Mouse (Mus musculus) CH12.LX (cell line): Measurements from ENCODE around the gene Kcnip3. TPM values are rescaled to one million over a fixed set of nuclear protein-coding genes. Genes with fewer than 3 reads are reported as not detected.

Experiments used
- DNase-seq: peaks from one replicate; pipeline ENCODE4 v3.0.0-alpha.2; 2013; ENCODE audit errors: extremely low read depth
- H3K27ac ChIP-seq: 2 replicates; pipeline ENCODE4 v1.5.1; 2012; ENCODE audit warnings: low read depth, mild to moderate bottlenecking, control low read depth, moderate library complexity; ENCODE audit not compliant: insufficient read depth
- H3K27me3 ChIP-seq: replicated peaks from 2 replicates; pipeline ENCODE3; 2012; ENCODE audit warnings: inconsistent platforms
- H3K36me3 ChIP-seq, 2 experiments: replicated peaks in 1 of 2; 2 replicates each; pipeline versions ENCODE3 to v1.6.1; 2012; ENCODE audit warnings: inconsistent platforms in 1 of 2, low read length in 1 of 2, mild to moderate bottlenecking in 1 of 2, mixed read lengths in 1 of 2, moderate library complexity in 1 of 2; ENCODE audit not compliant: control insufficient read depth in 1 of 2, insufficient read depth in 1 of 2
- H3K4me1 ChIP-seq, 2 experiments: 2 replicates each; pipeline ENCODE4 v1.6.1; 2012; ENCODE audit warnings: inconsistent platforms in 1 of 2, moderate library complexity in 1 of 2; ENCODE audit not compliant: insufficient read depth in 2 of 2, control insufficient read depth in 1 of 2
- H3K4me2 ChIP-seq: 2 replicates; pipeline ENCODE4 v1.6.1; 2012; ENCODE audit warnings: low read depth, mild to moderate bottlenecking, control low read depth; ENCODE audit not compliant: poor library complexity, insufficient read depth, severe bottlenecking
- H3K4me3 ChIP-seq, 3 experiments: fragments of 150-350 bp in 1 of 3; sonication (generic) in 1 of 3; replicated peaks in 1 of 3; 2 replicates each; pipeline versions ENCODE3 to v1.5.1; 2011 to 2012; ENCODE audit warnings: low read depth in 2 of 3, low read length in 2 of 3, mild to moderate bottlenecking in 2 of 3, moderate library complexity in 2 of 3, control low read depth in 1 of 3, improper control_type of control experiment in 1 of 3, inconsistent platforms in 1 of 3, mixed read lengths in 1 of 3; ENCODE audit not compliant: poor library complexity in 1 of 3
- H3K79me2 ChIP-seq: replicated peaks from 2 replicates; pipeline ENCODE4 v1.6.1; 2012; ENCODE audit warnings: mild to moderate bottlenecking, moderate library complexity; ENCODE audit not compliant: control insufficient read depth, poor library complexity, insufficient read depth, severe bottlenecking; ENCODE audit errors: extremely low read depth
- H3K9ac ChIP-seq: 2 replicates; pipeline ENCODE4 v1.6.1; 2012; ENCODE audit warnings: low read depth, mild to moderate bottlenecking, control low read depth, moderate library complexity; ENCODE audit not compliant: insufficient read depth
- H3K9me3 ChIP-seq: replicated peaks from 2 replicates; pipeline ENCODE3; 2012; ENCODE audit warnings: low read length, inconsistent platforms, mixed read lengths
- BHLHE40 ChIP-seq: IDR thresholded peaks from 2 replicates; pipeline ENCODE4 v1.6.1; 2011; ENCODE audit warnings: mild to moderate bottlenecking, low read depth, low read length, improper control_type of control experiment
- CHD1 ChIP-seq: IDR thresholded peaks from 2 replicates; pipeline ENCODE4 v1.6.1; 2012; ENCODE audit warnings: low read depth, low read length, improper control_type of control experiment, inconsistent platforms
- CHD2 ChIP-seq: IDR thresholded peaks from 2 replicates; pipeline ENCODE4 v1.6.1; 2011; ENCODE audit warnings: low read length, improper control_type of control experiment
- CTCF ChIP-seq, 2 experiments: IDR thresholded peaks in 1 of 2; conservative IDR thresholded peaks in 1 of 2; 2 replicates each; pipeline ENCODE4 v1.5.1; 2011 to 2012; ENCODE audit warnings: low read depth in 2 of 2, low read length in 2 of 2, improper control_type of control experiment in 1 of 2, inconsistent platforms in 1 of 2, mild to moderate bottlenecking in 1 of 2, moderate library complexity in 1 of 2
- E2F4 ChIP-seq: IDR thresholded peaks from 2 replicates; pipeline ENCODE4 v1.6.1; 2011; ENCODE audit warnings: low read depth, low read length, improper control_type of control experiment; ENCODE audit not compliant: insufficient replicate concordance
- ELF1 ChIP-seq: IDR thresholded peaks from 2 replicates; pipeline ENCODE4 v1.6.1; 2014; ENCODE audit warnings: low read depth, mild to moderate bottlenecking, inconsistent platforms, low read length, improper control_type of control experiment
- ETS1 ChIP-seq: conservative IDR thresholded peaks from 2 replicates; pipeline ENCODE4 v1.6.1; 2012; ENCODE audit warnings: low read depth, mild to moderate bottlenecking, inconsistent platforms, low read length, improper control_type of control experiment, moderate library complexity
- GABPA ChIP-seq: IDR thresholded peaks from 2 replicates; pipeline ENCODE4 v1.6.1; 2012; ENCODE audit warnings: low read depth, low read length, improper control_type of control experiment, inconsistent platforms; ENCODE audit not compliant: insufficient replicate concordance
- HCFC1 ChIP-seq: IDR thresholded peaks from 2 replicates; pipeline ENCODE4 v1.6.1; 2012; ENCODE audit warnings: low read depth, mild to moderate bottlenecking, inconsistent platforms, low read length, improper control_type of control experiment
- IRF4 ChIP-seq: IDR thresholded peaks from 2 replicates; pipeline ENCODE4 v1.6.1; 2014; ENCODE audit warnings: low read depth, mild to moderate bottlenecking, inconsistent platforms, low read length, improper control_type of control experiment
- JUN ChIP-seq: IDR thresholded peaks from 2 replicates; pipeline ENCODE4 v1.6.1; 2011; ENCODE audit warnings: low read depth, mild to moderate bottlenecking, low read length, improper control_type of control experiment, moderate library complexity; ENCODE audit not compliant: insufficient read depth
- JUND ChIP-seq: conservative IDR thresholded peaks from 2 replicates; pipeline ENCODE4 v1.6.1; 2011; ENCODE audit warnings: low read depth, low read length, improper control_type of control experiment
- KAT2A ChIP-seq: IDR thresholded peaks from 2 replicates; pipeline ENCODE4 v1.6.1; 2012; ENCODE audit warnings: low read length, improper control_type of control experiment, inconsistent platforms; ENCODE audit not compliant: insufficient replicate concordance
- MAX ChIP-seq: IDR thresholded peaks from 2 replicates; pipeline ENCODE4 v1.6.1; 2011; ENCODE audit warnings: low read length, improper control_type of control experiment
- MAZ ChIP-seq: IDR thresholded peaks from 2 replicates; pipeline ENCODE4 v1.6.1; 2012; ENCODE audit warnings: low read depth, mild to moderate bottlenecking, inconsistent platforms, low read length, improper control_type of control experiment, moderate library complexity
- MEF2A ChIP-seq: IDR thresholded peaks from 2 replicates; pipeline ENCODE4 v1.6.1; 2014; ENCODE audit warnings: low read depth, mild to moderate bottlenecking, inconsistent platforms, low read length, improper control_type of control experiment, borderline replicate concordance
- MXI1 ChIP-seq: IDR thresholded peaks from 2 replicates; pipeline ENCODE4 v1.6.1; 2011; ENCODE audit warnings: mild to moderate bottlenecking, low read depth, low read length, improper control_type of control experiment
- MYC ChIP-seq: IDR thresholded peaks from 2 replicates; pipeline ENCODE4 v1.6.1; 2011; ENCODE audit warnings: low read depth, mild to moderate bottlenecking, improper control_type of control experiment, low read length
- NELFE ChIP-seq: IDR thresholded peaks from 2 replicates; pipeline ENCODE4 v1.6.1; 2011; ENCODE audit warnings: low read depth, low read length, improper control_type of control experiment
- NRF1 ChIP-seq: IDR thresholded peaks from 2 replicates; pipeline ENCODE4 v1.6.1; 2014; ENCODE audit warnings: low read depth, mild to moderate bottlenecking, inconsistent platforms, low read length, improper control_type of control experiment, moderate library complexity
- PAX5 ChIP-seq: IDR thresholded peaks from 2 replicates; pipeline ENCODE4 v1.6.1; 2012; ENCODE audit warnings: low read length, inconsistent platforms, mixed read lengths
- POLR2A ChIP-seq: IDR thresholded peaks from 2 replicates; pipeline ENCODE4 v1.6.1; 2011; ENCODE audit warnings: low read depth, mild to moderate bottlenecking, improper control_type of control experiment, low read length
- POLR2AphosphoS2 ChIP-seq: IDR thresholded peaks from 2 replicates; pipeline ENCODE4 v1.6.1; 2011; ENCODE audit warnings: low read depth, low read length, improper control_type of control experiment
- RCOR1 ChIP-seq: conservative IDR thresholded peaks from 2 replicates; pipeline ENCODE4 v1.6.1; 2012; ENCODE audit warnings: low read depth, mild to moderate bottlenecking, inconsistent platforms, low read length, improper control_type of control experiment
- SIN3A ChIP-seq: IDR thresholded peaks from 2 replicates; pipeline ENCODE4 v1.6.1; 2012; ENCODE audit warnings: low read length, improper control_type of control experiment, inconsistent platforms
- TBP ChIP-seq: conservative IDR thresholded peaks from 2 replicates; pipeline ENCODE4 v1.6.1; 2011; ENCODE audit warnings: low read depth, low read length, improper control_type of control experiment
- TCF12 ChIP-seq: IDR thresholded peaks from 2 replicates; pipeline ENCODE4 v1.6.1; 2014; ENCODE audit warnings: low read depth, mild to moderate bottlenecking, inconsistent platforms, low read length, improper control_type of control experiment
- UBTF ChIP-seq: IDR thresholded peaks from 2 replicates; pipeline ENCODE4 v1.6.1; 2012; ENCODE audit warnings: low read depth, mild to moderate bottlenecking, inconsistent platforms, low read length, improper control_type of control experiment, moderate library complexity
- USF1 ChIP-seq: IDR thresholded peaks from 2 replicates; pipeline ENCODE4 v1.6.1; 2014; ENCODE audit warnings: low read depth, mild to moderate bottlenecking, inconsistent platforms, low read length, improper control_type of control experiment
- USF2 ChIP-seq: conservative IDR thresholded peaks from 2 replicates; pipeline ENCODE4 v1.6.1; 2011; ENCODE audit warnings: low read depth, low read length, improper control_type of control experiment
- ZKSCAN1 ChIP-seq: IDR thresholded peaks from 2 replicates; pipeline ENCODE4 v1.6.1; 2012; ENCODE audit warnings: low read depth, inconsistent platforms, low read length, improper control_type of control experiment, borderline replicate concordance
- ZMIZ1 ChIP-seq: IDR thresholded peaks from 2 replicates; pipeline ENCODE4 v1.6.1; 2012; ENCODE audit warnings: low read depth, mild to moderate bottlenecking, inconsistent platforms, low read length, improper control_type of control experiment
- ZNF384 ChIP-seq: IDR thresholded peaks from 2 replicates; pipeline ENCODE4 v1.6.1; 2012; ENCODE audit warnings: low read depth, low read length, improper control_type of control experiment, inconsistent platforms
- dilution Hi-C: fragments of 300-500 bp; cut with MboI; formaldehyde crosslinking; loops from 2 replicates; pipeline ENCODE4 v1.14.3; 2020; ENCODE audit warnings: low sequenced_read_pairs; ENCODE audit not compliant: extremely low pct_unique_long_range_greater_than_20kb, extremely low pct_ligation_motif_present
- in situ Hi-C: fragments of 300-500 bp; cut with MboI; formaldehyde crosslinking; loops from 3 replicates; pipeline ENCODE4 v1.14.3; 2019; ENCODE audit warnings: low sequenced_read_pairs, low pct_ligation_motif_present, low pct_unique_long_range_greater_than_20kb, mixed read lengths
- polyA plus RNA-seq: library from polyadenylated mRNA; unstranded; fragments of >175 nt; gene quantifications from 2 replicates; pipeline ENCODE4 v1.2.1, GENCODE M21; 2012; ENCODE audit warnings: low read depth; ENCODE audit not compliant: insufficient read length
- total RNA-seq, 2 experiments: library from RNA; depleted of rRNA; stranded (reverse); fragments of 300-350 nt in 1 of 2; fragments of >200 nt in 1 of 2; gene quantifications; 2 replicates each; pipeline ENCODE4 v1.2.3; 2012 to 2014

Gene Kcnip3
- total and polyA plus RNA-seq, 3 experiments = not detected

GRCm38 (mm10) chr2:127446847-127447246 lies 75.0 kb downstream of the Kcnip3 start:
- dilution Hi-C loops = no loop called here
- no peak overlapping the region for H3K27ac ChIP-seq

GRCm38 (mm10) chr2:127444055-127444789 lies 77.7 kb downstream of the Kcnip3 start, which contains the start of gene Fahd2a:
Gene Fahd2a (minus strand): TSS chr2:127444565.
- TF ChIP-seq KAT2A (peak; percentile 86; the same call in 1 of the 2 replicates), MEF2A (0 out of 2 replicates have a peak, but pooled peaks have one; percentile 35), JUND (peak; percentile 53; the same call in 1 of the 2 replicates), CHD2 (no peak), POLR2A (peak; percentile 86), MXI1 (peak; percentile 74), CHD1 (no peak), MAZ (no peak), ZNF384 (no peak), ETS1 (0 out of 2 replicates have a peak, but pooled peaks have one; percentile 13), ELF1 (peak; percentile 99), TBP (peak; percentile 82; the same call in 1 of the 2 replicates), TCF12 (peak; percentile 90), MAX (peak; percentile 36; the same call in 1 of the 2 replicates), SIN3A (peak; percentile 95), GABPA (peak; percentile 30; the same call in 1 of the 2 replicates), USF2 (no peak), NELFE (peak; percentile 78), BHLHE40 (peak; percentile 33; the same call in 1 of the 2 replicates), IRF4 (peak; percentile 75; the same call in 1 of the 2 replicates), MYC (peak; percentile 75; the same call in 1 of the 2 replicates), JUN (no peak), ZMIZ1 (peak; percentile 67), HCFC1 (peak; percentile 90)
- Histone ChIP-seq H3K4me1 (peaks cover 8 to 20% of the 10 kb centered on the region in 2 experiments), H3K9me3 (no peaks in the 10 kb centered on the region), H3K4me3 (peak within 1 kb of the TSS; percentile 77 to 89 (median 85)), H3K27ac (no peak within 1 kb of the TSS), H3K36me3 (peaks cover 0 to 33% of the 10 kb centered on the region in 2 experiments), H3K79me2 (no peaks in the 10 kb centered on the region), H3K27me3 (peaks cover 12% of the 10 kb centered on the region), H3K9ac (peak within 1 kb of the TSS; percentile 46), H3K4me2 (peak within 1 kb of the TSS; percentile 76)
- dilution Hi-C loops = no loop called here
- in situ Hi-C loops = no loop called here
- DNase-seq = peak; percentile 95

More at GRCm38 (mm10) chr2:127446847-127447246, 75.0 kb downstream of the Kcnip3 start:
- Histone ChIP-seq H3K36me3 (peaks cover 0 to 9% of the 10 kb centered on the region in 2 experiments), H3K79me2 (no peaks in the 10 kb centered on the region), H3K4me2 (no peak overlapping the region), H3K9ac (no peak overlapping the region), H3K9me3 (no peaks in the 10 kb centered on the region), H3K4me1 (peaks cover 8 to 20% of the 10 kb centered on the region in 2 experiments), H3K4me3 (no peak overlapping the region), H3K27me3 (peaks cover 30% of the 10 kb centered on the region)
- DNase-seq = no peak
- TF ChIP-seq JUND = no peak
- no peak for TF ChIP-seq ZKSCAN1
- TF ChIP-seq ETS1 = no peak
- TF ChIP-seq TCF12 = no peak
- no peak for TF ChIP-seq CTCF (conservative IDR thresholded peaks at IDR 0.05 in 1 of 2, IDR thresholded peaks at IDR 0.05 in 1 of 2; ENCODE audit: low read depth in 2 of 2, low read length in 2 of 2)
- TF ChIP-seq NRF1 = no peak
- TF ChIP-seq E2F4 = no peak
- no peak for TF ChIP-seq JUN
- TF ChIP-seq MXI1 = no peak
- no peak for TF ChIP-seq USF2
- no peak for TF ChIP-seq UBTF
- TF ChIP-seq MAX = no peak
- TF ChIP-seq POLR2AphosphoS2 = no peak
- no peak for TF ChIP-seq MYC
- no peak for TF ChIP-seq GABPA
- TF ChIP-seq PAX5 = no peak
- no peak for TF ChIP-seq RCOR1
- no peak for TF ChIP-seq USF1
- in situ Hi-C loops = no loop called here
